Comparison of ENCODE assay signal across 8 mouse cellular contexts in genomic region chr5:64702404-64702803, GRCm38 (mm10).
DNase-seq lines count a peak whose midpoint lies in the region; ATAC-seq and TF ChIP-seq lines count a peak whose summit lies in the region.
"Not testable (repeated sequence)": the region's sequence is repeated elsewhere in the genome, so short reads cannot be mapped to it uniquely, and the experiment has no call there.

No protein-coding gene starts in this region.

- DNase-seq in embryonic facial prominence, embryonic 10.5 days (ENCODE audit: low spot score); liver, postnatal 0 days: not testable (repeated sequence)

- not testable (repeated sequence) for ATAC-seq in forebrain, embryonic 16.5 days; heart, embryonic 15.5 days (replicated peaks; ENCODE audit: insufficient number of reproducible peaks, insufficient read depth, low FRiP score, low read depth); hindbrain, embryonic 16.5 days; kidney, embryonic 16.5 days (ENCODE audit: low FRiP score, low TSS enrichment); liver, postnatal 0 days; midbrain, embryonic 13.5 days; stomach, embryonic 15.5 days (ENCODE audit: insufficient read depth, low FRiP score, low read depth)

- TF ChIP-seq EP300 in liver, postnatal 0 days (IDR thresholded peaks at IDR 0.05; ENCODE audit: low read depth): not testable (repeated sequence)

- 74% methylated on average over 1 of the region's 1 CpGs for WGBS in embryonic facial prominence, embryonic 10.5 days
- 71% methylated on average over 1 of the region's 1 CpGs for WGBS in forebrain, embryonic 16.5 days
- 42% methylated on average over 1 of the region's 1 CpGs for WGBS in heart, embryonic 15.5 days
- WGBS in hindbrain, embryonic 16.5 days: 57% methylated on average over 1 of the region's 1 CpGs
- WGBS in kidney, embryonic 16.5 days: 82% methylated on average over 1 of the region's 1 CpGs
- WGBS in liver, postnatal 0 days (ENCODE audit: insufficient replicate concordance): 65% methylated on average over 1 of the region's 1 CpGs
- WGBS in midbrain, embryonic 13.5 days: 63% methylated on average over 1 of the region's 1 CpGs
- 55% methylated on average over 1 of the region's 1 CpGs for WGBS in stomach, embryonic 15.5 days

- H3K27ac ChIP-seq in embryonic facial prominence, embryonic 10.5 days (replicated peaks): peak overlapping the region; percentile 85; the same call in 1 of the 2 replicates
- peak overlapping the region; percentile 92 for H3K27ac ChIP-seq in forebrain, embryonic 16.5 days (ENCODE audit: low read length)
- peak overlapping the region; percentile 85 for H3K27ac ChIP-seq in heart, embryonic 15.5 days
- peak overlapping the region; percentile 66 for H3K27ac ChIP-seq in hindbrain, embryonic 16.5 days (ENCODE audit: low read depth, low read length)
- H3K27ac ChIP-seq in kidney, embryonic 16.5 days (ENCODE audit: low read length): peak overlapping the region; percentile 83
- H3K27ac ChIP-seq in liver, postnatal 0 days (ENCODE audit: low read depth): peak overlapping the region; percentile 64
- H3K27ac ChIP-seq in midbrain, embryonic 13.5 days: peak overlapping the region; percentile 75; the same call in 1 of the 2 replicates
- H3K27ac ChIP-seq in stomach, embryonic 15.5 days: peak overlapping the region; percentile 87

- TF ChIP-seq CTCF in liver, postnatal 0 days (IDR thresholded peaks at IDR 0.05; ENCODE audit: low read depth): not testable (repeated sequence)

- H3K9ac ChIP-seq in forebrain, embryonic 16.5 days (replicated peaks; ENCODE audit: low read depth, low read length); heart, embryonic 15.5 days; hindbrain, embryonic 16.5 days (ENCODE audit: low read depth, low read length); kidney, embryonic 16.5 days (replicated peaks; ENCODE audit: low read length); liver, postnatal 0 days (replicated peaks); midbrain, embryonic 13.5 days (replicated peaks); stomach, embryonic 15.5 days: not testable (repeated sequence)

- peaks cover 30% of the 10 kb centered on the region for H3K4me1 ChIP-seq in embryonic facial prominence, embryonic 10.5 days
- H3K4me1 ChIP-seq in forebrain, embryonic 16.5 days (replicated peaks; ENCODE audit: control insufficient read depth, insufficient read depth, low read length): peaks cover 28% of the 10 kb centered on the region
- H3K4me1 ChIP-seq in heart, embryonic 15.5 days (replicated peaks): peaks cover 31% of the 10 kb centered on the region
- H3K4me1 ChIP-seq in hindbrain, embryonic 16.5 days (ENCODE audit: control insufficient read depth, insufficient read depth, low read depth, low read length): peaks cover 14% of the 10 kb centered on the region
- peaks cover 22% of the 10 kb centered on the region for H3K4me1 ChIP-seq in kidney, embryonic 16.5 days (ENCODE audit: insufficient read depth, low read length)
- H3K4me1 ChIP-seq in liver, postnatal 0 days (ENCODE audit: insufficient read depth): peaks cover 21% of the 10 kb centered on the region
- H3K4me1 ChIP-seq in midbrain, embryonic 13.5 days (replicated peaks): peaks cover 14% of the 10 kb centered on the region
- peaks cover 25% of the 10 kb centered on the region for H3K4me1 ChIP-seq in stomach, embryonic 15.5 days

- H3K4me2 ChIP-seq in forebrain, embryonic 16.5 days (ENCODE audit: low read length); heart, embryonic 15.5 days; hindbrain, embryonic 16.5 days (ENCODE audit: low read length); kidney, embryonic 16.5 days (replicated peaks; ENCODE audit: low read depth, low read length); liver, postnatal 0 days (ENCODE audit: low read depth, low read length); midbrain, embryonic 13.5 days (replicated peaks); stomach, embryonic 15.5 days: not testable (repeated sequence)

- H3K27me3 ChIP-seq in embryonic facial prominence, embryonic 10.5 days (replicated peaks; ENCODE audit: low read depth, poor library complexity, severe bottlenecking); forebrain, embryonic 16.5 days (replicated peaks; ENCODE audit: control insufficient read depth, insufficient read depth, low read length); heart, embryonic 15.5 days; hindbrain, embryonic 16.5 days (replicated peaks; ENCODE audit: control insufficient read depth, insufficient read depth, low read length); kidney, embryonic 16.5 days (ENCODE audit: insufficient read depth, low read length); liver, postnatal 0 days (ENCODE audit: insufficient read depth, low read length); midbrain, embryonic 13.5 days; stomach, embryonic 15.5 days (replicated peaks): not testable (repeated sequence)

- H3K9me3 ChIP-seq in embryonic facial prominence, embryonic 10.5 days; forebrain, embryonic 16.5 days (ENCODE audit: control insufficient read depth, low read length); heart, embryonic 15.5 days (replicated peaks); hindbrain, embryonic 16.5 days (ENCODE audit: control insufficient read depth, low read length); kidney, embryonic 16.5 days (ENCODE audit: low read length); liver, postnatal 0 days (ENCODE audit: low read length); midbrain, embryonic 13.5 days; stomach, embryonic 15.5 days: not testable (repeated sequence)

- not testable (repeated sequence) for H3K36me3 ChIP-seq in embryonic facial prominence, embryonic 10.5 days (replicated peaks); forebrain, embryonic 16.5 days (ENCODE audit: control insufficient read depth, insufficient read depth); heart, embryonic 15.5 days; hindbrain, embryonic 16.5 days (ENCODE audit: control insufficient read depth, insufficient read depth, low read length); kidney, embryonic 16.5 days (ENCODE audit: insufficient read depth, low read length); liver, postnatal 0 days (replicated peaks; ENCODE audit: insufficient read depth, low read length); midbrain, embryonic 13.5 days; stomach, embryonic 15.5 days

- H3K4me3 ChIP-seq in embryonic facial prominence, embryonic 10.5 days; forebrain, embryonic 16.5 days (replicated peaks; ENCODE audit: low read length); heart, embryonic 15.5 days; hindbrain, embryonic 16.5 days (ENCODE audit: low read length); kidney, embryonic 16.5 days (ENCODE audit: low read length); liver, postnatal 0 days (ENCODE audit: low read depth, low read length); midbrain, embryonic 13.5 days (replicated peaks); stomach, embryonic 15.5 days (replicated peaks): not testable (repeated sequence)
